Mouse (Mus musculus): ENCODE measurements around the gene Gm20741.

- no peak for TF ChIP-seq CTCF (IDR thresholded peaks at IDR 0.05; ENCODE audit: low read depth)
- no peak for TF ChIP-seq EP300 (IDR thresholded peaks at IDR 0.05; ENCODE audit: low read depth)
Measured at GRCm38 (mm10) chr16:88848558-88848957, 36.5 kb upstream of the Gm20741 start.

Data from heart, postnatal 0 days (tissue).